Mouse (Mus musculus) myocyte (in vitro differentiated cells): Measurements from ENCODE around the gene 4930412O13Rik.

ENCODE experiments used
- POLR2A ChIP-seq: IDR thresholded peaks from one replicate; pipeline ENCODE4 v1.6.1; 2011; ENCODE audit warnings: low read depth, mild to moderate bottlenecking, control low read depth, moderate library complexity; ENCODE audit not compliant: insufficient read length
- REST ChIP-seq: IDR thresholded peaks from one replicate; pipeline ENCODE4 v1.6.1; 2011; ENCODE audit warnings: mild to moderate bottlenecking, control low read depth, moderate library complexity; ENCODE audit not compliant: insufficient read depth, insufficient read length

DNA sequence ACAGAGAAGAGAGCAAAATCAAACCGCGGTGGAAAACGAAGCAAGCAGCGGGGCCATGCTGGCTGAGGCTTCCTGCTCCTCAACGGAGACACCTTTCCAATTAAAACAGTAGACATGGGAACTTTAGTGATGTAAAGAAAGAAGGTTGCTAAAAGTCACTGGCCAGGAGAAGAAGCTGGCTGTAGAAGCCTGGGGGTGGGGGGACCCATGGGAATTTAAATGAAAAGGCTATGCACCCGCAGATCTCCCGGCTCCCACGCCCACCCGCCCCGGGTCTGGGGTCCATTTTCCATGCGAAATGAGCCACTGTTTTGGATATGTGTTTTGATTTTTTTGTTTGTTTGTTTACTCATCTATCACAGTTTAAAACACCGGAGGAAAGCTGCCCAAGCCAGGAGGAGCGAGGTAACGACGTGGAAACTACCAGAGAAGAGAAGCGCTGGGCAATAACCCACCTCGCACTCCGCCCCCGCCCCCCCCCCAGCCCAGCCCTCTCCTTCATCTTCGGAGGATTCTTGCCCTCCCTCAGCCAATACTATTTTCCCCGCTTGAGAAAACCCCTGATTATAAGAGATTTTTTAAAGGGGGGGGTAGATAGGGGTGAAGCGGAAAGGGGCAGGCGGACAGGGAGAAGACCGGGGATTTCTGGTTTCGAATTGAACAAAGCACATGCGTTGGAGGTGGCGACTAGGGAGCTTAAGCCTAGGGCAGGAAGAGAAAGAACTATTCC lies 2.9 kb downstream of the 4930412O13Rik start:
- no peak for TF ChIP-seq REST
- no peak for TF ChIP-seq POLR2A
